Mouse (Mus musculus): ENCODE measurements around the gene Clcnka.

The Clcnka gene

DNA sequence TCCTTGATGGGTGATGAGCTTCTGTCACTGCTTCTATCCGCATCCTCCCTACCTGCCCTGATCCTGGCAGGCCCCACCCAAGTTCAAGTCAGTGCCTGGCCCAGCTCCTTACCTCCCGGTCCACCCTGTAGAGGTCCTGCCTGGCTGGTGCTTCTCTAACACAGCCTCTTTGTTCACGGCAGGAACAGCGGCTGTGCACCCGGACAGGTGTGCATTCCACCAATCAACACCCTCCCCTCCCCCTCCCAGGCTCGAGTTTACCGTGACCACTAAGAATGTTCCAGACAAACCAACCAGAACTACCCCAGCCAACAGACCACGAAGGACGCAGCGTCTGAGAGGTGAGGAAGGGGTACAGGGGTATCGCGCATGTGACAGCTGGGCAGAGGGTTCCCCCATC, at the start of gene Clcnka:
Gene Clcnka (minus strand): TSS at position 180 of the 400 bp plus-strand sequence.
- DNase-seq (ENCODE audit: low spot score), result no peak

GRCm38 (mm10) chr4:141446211-141446610, 47.7 kb upstream of the Clcnka start:
- no peak for DNase-seq (ENCODE audit: low spot score)

DNA sequence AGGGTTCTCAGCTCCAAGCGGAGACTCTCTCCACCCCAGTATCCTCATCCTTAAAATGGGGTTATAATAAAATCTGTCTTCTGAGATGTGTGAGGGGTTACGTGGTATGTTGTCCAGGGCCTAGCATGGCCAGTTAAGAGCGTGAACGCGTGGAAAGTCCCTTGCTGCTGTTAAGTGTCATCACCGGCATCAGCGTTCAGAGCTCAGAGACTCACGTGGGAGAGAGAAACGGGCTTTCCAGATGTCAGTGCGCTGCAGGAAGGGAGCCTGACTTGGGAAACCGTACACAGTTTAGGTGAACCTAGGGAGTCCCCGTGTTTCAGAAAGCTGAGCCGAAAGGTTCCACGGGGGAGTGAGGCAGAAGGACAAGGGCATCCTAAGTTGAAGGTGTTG, 46.8 kb upstream of the Clcnka start:
- DNase-seq (ENCODE audit: low spot score), result no peak

DNA sequence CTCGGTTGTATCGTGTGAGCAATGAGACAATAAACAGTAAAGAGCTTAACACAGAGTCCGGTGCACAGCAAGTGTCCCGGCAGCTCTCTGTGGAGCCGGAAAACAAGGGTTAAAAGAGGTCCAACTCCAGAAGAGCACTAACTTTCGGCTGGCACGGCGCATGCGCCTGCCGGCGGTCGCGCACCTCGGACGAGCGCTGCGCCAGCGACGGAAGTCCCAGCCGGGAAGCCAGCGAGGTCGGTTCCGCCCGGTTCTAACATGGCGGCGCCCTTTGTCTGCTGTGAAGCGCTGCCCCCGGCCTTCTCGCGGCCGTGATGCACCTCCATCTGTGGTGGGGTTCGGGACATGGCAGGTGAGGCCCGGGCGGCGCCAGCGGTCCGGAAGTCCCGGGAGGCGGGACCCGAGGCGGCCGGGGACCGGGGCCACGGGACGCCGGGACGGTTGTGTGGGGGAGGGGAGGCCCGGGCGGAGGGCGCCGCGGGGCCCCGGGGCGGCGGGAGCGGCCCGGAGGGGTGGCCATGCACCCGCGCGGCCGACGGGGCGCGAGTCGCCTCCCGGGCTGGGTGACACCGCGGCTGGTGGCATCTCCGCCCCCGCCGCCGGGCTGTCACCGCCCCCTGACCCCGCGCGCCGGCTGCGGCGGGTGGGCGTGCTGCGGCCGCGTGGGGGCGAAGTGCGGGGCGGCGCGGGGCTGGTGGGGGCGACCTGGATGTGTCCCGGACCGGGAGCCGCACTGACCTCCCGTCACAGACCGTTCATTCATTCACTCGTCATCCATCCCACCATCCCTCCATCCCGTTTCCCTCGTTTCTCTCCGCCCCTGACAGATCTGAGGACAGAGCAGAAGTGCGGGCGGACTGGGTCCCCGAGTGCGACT, 46.2 kb upstream of the Clcnka start, which contains the start of gene Zbtb17:
Gene Zbtb17 (plus strand): TSS at position 204 of the 877 bp plus-strand sequence.
- no peak for DNase-seq (ENCODE audit: low spot score)

DNA sequence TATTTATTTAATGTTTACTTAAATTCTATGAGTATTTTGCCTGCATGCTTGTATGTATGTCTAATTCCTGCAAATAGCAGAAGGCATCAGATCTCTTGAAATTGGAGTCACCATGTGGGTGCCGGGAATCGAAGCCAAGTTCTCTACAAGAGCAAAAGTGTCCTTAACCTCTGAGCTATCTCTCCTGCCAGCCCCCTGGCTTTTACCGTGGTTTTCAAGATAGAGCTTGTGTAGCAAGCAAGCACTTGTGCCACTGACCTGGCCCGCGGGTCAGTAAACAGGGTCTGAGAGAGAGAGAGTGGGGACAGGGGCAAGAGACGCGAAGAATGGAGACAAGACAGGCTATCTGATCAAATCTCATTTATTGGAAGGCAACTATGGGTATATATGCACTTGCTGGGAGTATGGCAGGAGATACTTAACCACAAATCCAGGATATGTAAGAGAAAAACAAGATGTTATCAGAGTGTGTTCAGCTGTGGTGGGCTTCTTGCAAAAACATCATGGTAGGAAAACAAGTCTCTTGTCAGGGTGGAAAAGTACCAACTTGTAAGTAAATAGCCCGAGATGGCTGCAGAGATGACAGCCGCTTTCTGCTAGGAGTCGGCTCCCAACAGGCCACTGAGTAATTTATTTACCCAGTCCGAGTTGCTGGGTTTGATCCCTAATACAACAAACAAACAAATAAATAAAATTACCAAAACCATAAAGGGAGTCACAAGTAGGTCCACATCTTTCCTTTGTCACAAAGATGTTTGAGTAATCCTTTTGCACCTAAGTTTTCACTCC, 45.3 kb upstream of the Clcnka start:
- no peak for DNase-seq (ENCODE audit: low spot score)

- no peak for DNase-seq (ENCODE audit: low spot score)
These were observed 42.4 kb upstream of the Clcnka start for GRCm38 (mm10) chr4:141440877-141441276.

- no peak for DNase-seq (ENCODE audit: low spot score)
These were observed 40.7 kb upstream of the Clcnka start for GRCm38 (mm10) chr4:141439083-141439803.

DNA sequence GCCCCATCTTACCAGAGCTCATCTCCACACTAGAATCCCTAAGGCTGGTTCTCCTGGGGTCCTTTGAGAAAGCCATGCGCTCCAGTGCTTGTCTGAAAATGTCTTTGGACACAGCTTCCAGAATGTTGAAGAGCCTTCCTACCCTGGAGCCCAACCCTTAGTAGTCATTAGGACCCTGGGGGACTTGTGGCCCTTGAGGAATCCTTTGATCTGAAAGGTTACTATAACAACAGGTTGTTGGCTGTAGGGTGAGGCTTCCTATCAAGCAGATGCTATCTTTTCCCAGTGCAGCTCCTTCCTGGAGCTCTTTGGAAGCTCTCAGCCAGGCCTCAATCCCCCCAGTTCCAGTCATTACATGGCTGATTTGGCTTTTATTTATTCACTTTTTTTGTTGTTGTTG, 37.5 kb upstream of the Clcnka start, which contains the start of gene Srarp:
Gene Srarp (minus strand): TSS at position 132 of the 400 bp plus-strand sequence.
- no peak for DNase-seq (ENCODE audit: low spot score)

- DNase-seq (ENCODE audit: low spot score), result no peak
These were observed 34.7 kb upstream of the Clcnka start for GRCm38 (mm10) chr4:141433191-141433590.

- DNase-seq (ENCODE audit: low spot score), result no peak
These were observed 34.1 kb upstream of the Clcnka start for GRCm38 (mm10) chr4:141432666-141433065.

- DNase-seq (ENCODE audit: low spot score), result no peak
These were observed 32.5 kb upstream of the Clcnka start for GRCm38 (mm10) chr4:141430997-141431396.

DNA sequence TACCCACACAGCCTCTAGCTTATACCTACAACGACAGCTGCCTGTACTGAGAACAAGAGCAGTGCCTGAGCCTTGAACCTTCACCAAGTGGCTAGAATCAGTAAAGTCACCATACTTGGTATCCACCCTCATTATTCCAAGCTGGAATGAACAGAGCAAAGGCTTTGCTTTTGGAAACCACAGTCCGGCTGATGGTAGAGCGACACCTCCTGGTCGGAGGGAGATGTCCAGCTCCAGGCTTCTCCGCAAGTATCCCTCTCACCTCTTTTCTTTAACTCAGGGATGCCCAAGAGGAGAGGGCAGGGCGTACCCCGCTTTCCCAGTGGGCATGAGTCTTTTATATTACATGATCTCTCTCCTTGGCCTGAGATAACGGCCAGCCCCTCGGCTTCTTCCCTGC, 31.3 kb upstream of the Clcnka start:
- DNase-seq (ENCODE audit: low spot score), result no peak

DNA sequence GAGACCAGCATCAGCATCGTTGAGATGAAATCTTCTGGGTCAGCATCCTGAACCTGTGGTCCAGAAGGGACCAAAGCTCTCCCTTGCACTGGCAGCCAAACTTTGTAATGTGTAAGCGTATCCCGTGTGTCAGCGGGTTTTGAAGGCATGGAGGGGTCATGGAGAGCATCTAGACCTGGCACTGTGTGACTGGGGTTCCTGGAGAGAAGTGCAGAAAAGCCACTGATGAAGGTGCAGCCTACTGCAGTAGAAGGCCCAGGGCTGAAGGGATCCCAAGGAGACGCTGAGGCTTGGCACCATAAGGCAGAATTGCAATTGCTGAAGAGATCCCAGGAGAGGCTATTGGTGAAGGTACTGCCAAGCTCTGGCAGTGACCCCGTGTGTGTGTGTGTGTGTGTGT, 30.9 kb upstream of the Clcnka start:
- DNase-seq (ENCODE audit: low spot score), result no peak

- no peak for DNase-seq (ENCODE audit: low spot score)
These were observed 29.4 kb upstream of the Clcnka start for GRCm38 (mm10) chr4:141427921-141428320.

DNA sequence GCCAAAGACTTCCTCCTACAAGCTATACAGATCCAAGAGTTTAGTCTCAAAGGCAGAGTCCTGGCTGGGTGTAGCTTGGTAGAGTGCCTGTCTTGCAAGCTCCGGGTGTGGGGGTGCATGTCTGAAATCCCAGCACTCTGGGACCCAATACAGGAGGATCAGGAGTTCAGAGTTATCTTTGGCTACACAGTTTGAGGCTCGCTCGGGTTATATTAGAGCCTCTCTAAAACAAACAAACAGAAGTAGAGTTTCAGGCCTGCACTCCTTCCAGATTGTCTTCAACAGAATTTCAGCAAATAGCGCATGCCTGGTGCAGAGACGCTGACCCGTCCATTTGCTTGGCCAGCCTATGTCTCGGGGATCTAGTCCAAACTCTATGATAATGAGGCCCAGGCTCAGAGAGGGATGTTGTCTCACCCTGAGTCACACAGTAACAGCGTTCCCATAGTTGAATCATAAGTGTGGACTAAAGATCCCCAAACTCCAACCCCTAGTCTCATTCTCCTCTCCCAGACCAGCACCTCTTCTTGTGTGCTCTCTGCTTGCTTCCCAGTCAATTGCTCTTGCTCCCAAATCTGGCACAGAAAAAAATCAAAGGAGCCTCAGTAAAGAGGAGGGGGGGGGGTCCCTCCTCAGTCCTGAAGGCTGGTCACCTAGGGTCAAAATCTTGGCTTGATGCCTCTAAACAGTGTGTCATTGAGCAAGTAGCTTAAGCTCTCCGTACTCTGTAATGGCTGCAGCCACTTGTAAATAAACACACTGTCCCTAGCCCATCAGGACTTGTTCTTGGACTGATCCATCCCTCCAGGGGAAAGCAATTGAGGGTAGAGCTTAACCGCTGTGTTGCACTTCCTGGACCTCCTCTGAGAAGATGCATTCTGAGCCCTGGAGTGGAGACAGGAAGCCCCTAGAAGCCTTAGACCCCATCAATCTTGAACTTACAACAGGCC, 28.5 kb upstream of the Clcnka start:
- no peak for DNase-seq (ENCODE audit: low spot score)

GRCm38 (mm10) chr4:141425484-141426479, 27.3 kb upstream of the Clcnka start:
- DNase-seq (ENCODE audit: low spot score), result peak; percentile 42

DNA sequence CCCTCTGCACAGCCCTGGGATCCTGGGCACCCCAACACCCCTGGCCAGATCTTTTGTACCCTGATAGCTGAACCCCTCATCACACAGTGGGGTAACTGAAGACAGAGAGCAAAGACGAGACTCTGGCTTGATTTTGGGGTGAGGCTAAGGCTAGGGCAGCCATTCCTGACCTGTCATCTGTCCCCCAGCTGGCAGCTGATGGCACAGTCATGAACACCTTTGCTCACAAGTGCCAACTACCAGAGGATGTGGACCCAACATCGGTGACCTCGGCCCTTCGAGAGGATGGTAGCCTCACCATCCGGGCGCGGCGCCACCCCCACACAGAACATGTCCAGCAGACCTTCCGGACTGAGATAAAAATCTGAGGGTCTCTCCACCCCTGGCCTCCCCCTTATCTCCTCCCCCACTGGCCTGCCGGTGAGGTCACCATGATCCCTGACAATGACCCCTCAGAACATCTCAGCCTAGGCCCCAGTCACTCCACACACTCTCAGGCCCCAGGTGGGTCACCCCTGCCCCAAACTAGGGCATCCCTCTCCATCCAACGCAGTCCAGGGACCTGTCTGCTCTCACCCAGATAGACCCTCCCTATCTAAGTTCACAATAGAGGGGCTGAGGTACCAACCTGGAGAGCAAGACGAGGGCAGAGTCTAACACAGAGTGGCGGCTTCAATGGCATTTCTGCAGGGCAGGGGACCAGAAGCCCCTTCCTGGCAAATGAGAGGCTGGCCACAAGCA, 25.3 kb upstream of the Clcnka start:
- DNase-seq (ENCODE audit: low spot score), result no peak

DNA sequence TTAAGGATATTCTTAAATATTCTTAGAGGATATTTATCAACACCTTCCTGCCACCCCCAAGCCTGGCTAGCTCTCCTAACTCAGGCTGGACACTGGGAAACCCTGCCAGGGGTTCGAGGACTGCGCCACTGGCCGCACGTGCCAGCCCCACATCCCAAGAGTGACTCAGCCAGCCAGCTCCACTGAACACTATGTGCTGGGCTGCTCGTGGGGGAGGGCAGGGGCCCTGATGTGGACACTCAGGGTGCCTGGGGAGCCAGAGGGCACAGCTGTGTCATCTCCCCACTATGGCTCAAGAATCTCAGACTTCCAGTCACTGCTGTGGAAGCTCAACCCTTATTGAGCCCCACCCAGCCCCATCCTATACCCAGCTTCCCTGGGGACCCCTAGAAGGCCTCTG, 24.8 kb upstream of the Clcnka start:
- DNase-seq (ENCODE audit: low spot score), result no peak

- DNase-seq (ENCODE audit: low spot score), result no peak
These were observed 24.3 kb upstream of the Clcnka start for GRCm38 (mm10) chr4:141422841-141423240.

Data from layer of hippocampus, adult 9-10 months (tissue).